Mouse (Mus musculus) midbrain, embryonic 15.5 days (tissue): Measurements from ENCODE around the gene Slc5a4a. TPM values are rescaled to one million over a fixed set of nuclear protein-coding genes. Genes with fewer than 3 reads are reported as not detected.
A peak's percentile ranks its signal among the peaks of the same experiment; 100 is the strongest.

Experiments used
- ATAC-seq: fragments of 200-750 bp; cut with Nextera tagmentation; replicated peaks from 2 replicates; pipeline ENCODE4 v1.8.0; 2017; ENCODE audit warnings: moderate TSS enrichment
- H3K27ac ChIP-seq: fragments of 300-500 bp; sonication (generic); 2 replicates; pipeline ENCODE4 v1.5.1; 2015; ENCODE audit warnings: mild to moderate bottlenecking, inconsistent platforms
- H3K27me3 ChIP-seq: fragments of 300-500 bp; sonication (generic); replicated peaks from 2 replicates; pipeline ENCODE4 v1.6.1; 2015; ENCODE audit warnings: inconsistent platforms
- H3K36me3 ChIP-seq: fragments of 300-500 bp; sonication (generic); replicated peaks from 2 replicates; pipeline ENCODE4 v1.6.1; 2015; ENCODE audit warnings: inconsistent platforms
- H3K4me1 ChIP-seq: fragments of 300-500 bp; sonication (generic); 2 replicates; pipeline ENCODE4 v1.6.1; 2015; ENCODE audit warnings: inconsistent platforms
- H3K4me2 ChIP-seq: fragments of 300-500 bp; sonication (generic); 2 replicates; pipeline ENCODE4 v1.6.1; 2015; ENCODE audit warnings: inconsistent platforms, mild to moderate bottlenecking, moderate library complexity
- H3K4me3 ChIP-seq: fragments of 300-500 bp; sonication (generic); 2 replicates; pipeline ENCODE4 v1.5.1; 2015; ENCODE audit warnings: mild to moderate bottlenecking, inconsistent platforms
- H3K9ac ChIP-seq: fragments of 300-500 bp; sonication (generic); 2 replicates; pipeline ENCODE4 v1.6.1; 2015; ENCODE audit warnings: mild to moderate bottlenecking, inconsistent platforms
- H3K9me3 ChIP-seq: fragments of 300-500 bp; sonication (generic); 2 replicates; pipeline ENCODE4 v1.6.1; 2016; ENCODE audit warnings: inconsistent platforms
- WGBS: fragments of 180-500 bp; shearing (Covaris S2); methylation state at CpG from one replicate; pipeline ENCODE4 v1.1.7; 2015; ENCODE audit warnings: mixed read lengths; 5-methylcytosine and 5-hydroxymethylcytosine counted together
- polyA plus RNA-seq: library from polyadenylated mRNA; unstranded; fragments of >200 nt; fragmentation: Nextera tagmentation; extraction: Ambion mirVana; gene quantifications from 2 replicates; pipeline ENCODE4 v1.2.1, GENCODE M21; 2015

Gene Slc5a4a
- polyA plus RNA-seq, 1 experiment from 2014 or later: 0.15 TPM

- WGBS: 80% methylated on average over 4 of the region's 4 CpGs
- Histone ChIP-seq H3K4me2 (no peak overlapping the region), H3K9ac (no peak overlapping the region), H3K27ac (no peak overlapping the region), H3K4me3 (no peak overlapping the region), H3K4me1 (no peaks in the 10 kb centered on the region), H3K36me3 (no peaks in the 10 kb centered on the region), H3K27me3 (no peaks in the 10 kb centered on the region), H3K9me3 (no peaks in the 10 kb centered on the region)
- ATAC-seq: no peak
Observed at GRCm38 (mm10) chr10:76185216-76185615, 38.0 kb downstream of the Slc5a4a start.

- no peak overlapping the region for H3K9ac ChIP-seq
- no peak overlapping the region for H3K4me2 ChIP-seq
- H3K9me3 ChIP-seq: no peaks in the 10 kb centered on the region
- no peaks in the 10 kb centered on the region for H3K36me3 ChIP-seq
- no peak overlapping the region for H3K4me3 ChIP-seq
- H3K27ac ChIP-seq: no peak overlapping the region
- 98% methylated on average over 1 of the region's 1 CpGs for WGBS
- H3K4me1 ChIP-seq: no peaks in the 10 kb centered on the region
- ATAC-seq: no peak
- H3K27me3 ChIP-seq: no peaks in the 10 kb centered on the region
Observed at GRCm38 (mm10) chr10:76188010-76188409, 40.8 kb downstream of the Slc5a4a start.

- H3K27ac ChIP-seq: no peak overlapping the region
- H3K4me2 ChIP-seq: no peak overlapping the region
- ATAC-seq: no peak
- WGBS: 95% methylated on average over 3 of the region's 3 CpGs
- H3K4me1 ChIP-seq: no peaks in the 10 kb centered on the region
- H3K4me3 ChIP-seq: no peak overlapping the region
- H3K27me3 ChIP-seq: no peaks in the 10 kb centered on the region
- no peak overlapping the region for H3K9ac ChIP-seq
- H3K9me3 ChIP-seq: no peaks in the 10 kb centered on the region
- peaks cover 7% of the 10 kb centered on the region; the same call in 1 of the 2 replicates for H3K36me3 ChIP-seq
Observed at GRCm38 (mm10) chr10:76201416-76201815, 54.2 kb downstream of the Slc5a4a start.

- Histone ChIP-seq H3K27ac (no peak overlapping the region), H3K9ac (no peak overlapping the region), H3K4me1 (no peaks in the 10 kb centered on the region), H3K4me3 (no peak overlapping the region), H3K9me3 (no peaks in the 10 kb centered on the region), H3K27me3 (no peaks in the 10 kb centered on the region), H3K36me3 (peaks cover 11% of the 10 kb centered on the region), H3K4me2 (no peak overlapping the region)
- no peak for ATAC-seq
- 17% methylated on average over 7 of the region's 7 CpGs for WGBS
Observed at GRCm38 (mm10) chr10:76201978-76202377, 54.7 kb downstream of the Slc5a4a start.

- 17% methylated on average over 17 of the region's 18 CpGs for WGBS
- H3K9me3 ChIP-seq: no peaks in the 10 kb centered on the region
Observed at GRCm38 (mm10) chr10:76203798-76204283, 56.6 kb downstream of the Slc5a4a start.

GRCm38 (mm10) chr10:76207262-76207796, 60.1 kb downstream of the Slc5a4a start:
- Histone ChIP-seq H3K36me3 (peaks cover 54% of the 10 kb centered on the region), H3K9me3 (no peaks in the 10 kb centered on the region), H3K4me3 (no peak overlapping the region), H3K4me2 (no peak overlapping the region), H3K9ac (no peak overlapping the region), H3K27ac (no peak overlapping the region), H3K27me3 (no peaks in the 10 kb centered on the region), H3K4me1 (no peaks in the 10 kb centered on the region)
- 92% methylated on average over 13 of the region's 13 CpGs for WGBS
- no peak for ATAC-seq

More at GRCm38 (mm10) chr10:76203798-76204283, 56.6 kb downstream of the Slc5a4a start:
- Histone ChIP-seq H3K36me3 (peaks cover 29% of the 10 kb centered on the region), H3K27me3 (no peaks in the 10 kb centered on the region), H3K4me1 (no peaks in the 10 kb centered on the region), H3K4me2 (peak overlapping the region; percentile 50), H3K27ac (no peak overlapping the region), H3K4me3 (peak overlapping the region; percentile 33), H3K9ac (peak overlapping the region; percentile 34; the same call in 1 of the 2 replicates)
- ATAC-seq: peak; percentile 45; the same call in 1 of the 2 replicates

- Histone ChIP-seq H3K27ac (no peak overlapping the region), H3K9ac (no peak overlapping the region), H3K9me3 (no peaks in the 10 kb centered on the region), H3K27me3 (no peaks in the 10 kb centered on the region), H3K4me2 (no peak overlapping the region), H3K4me1 (no peaks in the 10 kb centered on the region), H3K4me3 (no peak overlapping the region), H3K36me3 (peaks cover 71% of the 10 kb centered on the region)
- ATAC-seq: no peak
- WGBS: 93% methylated on average over 8 of the region's 8 CpGs
Observed at GRCm38 (mm10) chr10:76209241-76209640, 62.0 kb downstream of the Slc5a4a start.

- Histone ChIP-seq H3K9me3 (peaks cover 6% of the 10 kb centered on the region), H3K27ac (no peak overlapping the region), H3K36me3 (peaks cover 84% of the 10 kb centered on the region), H3K9ac (no peak overlapping the region), H3K4me1 (no peaks in the 10 kb centered on the region), H3K27me3 (no peaks in the 10 kb centered on the region), H3K4me2 (no peak overlapping the region), H3K4me3 (no peak overlapping the region)
- ATAC-seq: no peak
- WGBS: 93% methylated on average over 7 of the region's 7 CpGs
Observed at GRCm38 (mm10) chr10:76210806-76211205, 63.6 kb downstream of the Slc5a4a start.

- Histone ChIP-seq H3K36me3 (peaks cover 86% of the 10 kb centered on the region), H3K9ac (no peak overlapping the region), H3K4me1 (no peaks in the 10 kb centered on the region), H3K27me3 (no peaks in the 10 kb centered on the region), H3K27ac (no peak overlapping the region), H3K9me3 (peaks cover 6% of the 10 kb centered on the region), H3K4me2 (no peak overlapping the region), H3K4me3 (no peak overlapping the region)
- 95% methylated on average over 6 of the region's 6 CpGs for WGBS
- no peak for ATAC-seq
Observed at GRCm38 (mm10) chr10:76212121-76212520, 64.9 kb downstream of the Slc5a4a start.

- Histone ChIP-seq H3K4me2 (no peak overlapping the region), H3K27ac (no peak overlapping the region), H3K27me3 (no peaks in the 10 kb centered on the region), H3K4me3 (no peak overlapping the region), H3K36me3 (peaks cover 77% of the 10 kb centered on the region), H3K4me1 (no peaks in the 10 kb centered on the region), H3K9ac (no peak overlapping the region), H3K9me3 (peaks cover 6% of the 10 kb centered on the region)
- ATAC-seq: no peak
- WGBS: 91% methylated on average over 4 of the region's 4 CpGs
Observed at GRCm38 (mm10) chr10:76214161-76214560, 66.9 kb downstream of the Slc5a4a start.

GRCm38 (mm10) chr10:76217056-76217455, 69.8 kb downstream of the Slc5a4a start:
- 97% methylated on average over 17 of the region's 17 CpGs for WGBS

GRCm38 (mm10) chr10:76218240-76218639, 71.0 kb downstream of the Slc5a4a start:
- H3K27ac ChIP-seq: no peak overlapping the region
- H3K9ac ChIP-seq: no peak overlapping the region

More at GRCm38 (mm10) chr10:76217056-76217455, 69.8 kb downstream of the Slc5a4a start:
- no peak for ATAC-seq
- no peak overlapping the region for H3K27ac ChIP-seq
- H3K9ac ChIP-seq: no peak overlapping the region
- no peaks in the 10 kb centered on the region for H3K27me3 ChIP-seq
- no peak overlapping the region for H3K4me3 ChIP-seq
- H3K4me2 ChIP-seq: no peak overlapping the region
- H3K9me3 ChIP-seq: peaks cover 6% of the 10 kb centered on the region
- H3K4me1 ChIP-seq: no peaks in the 10 kb centered on the region
- peaks cover 81% of the 10 kb centered on the region for H3K36me3 ChIP-seq

GRCm38 (mm10) chr10:76225944-76226343, 78.7 kb downstream of the Slc5a4a start:
- Histone ChIP-seq H3K36me3 (peaks cover 48% of the 10 kb centered on the region), H3K27ac (no peak overlapping the region), H3K9me3 (no peaks in the 10 kb centered on the region), H3K27me3 (no peaks in the 10 kb centered on the region), H3K4me2 (no peak overlapping the region), H3K9ac (no peak overlapping the region), H3K4me1 (no peaks in the 10 kb centered on the region), H3K4me3 (no peak overlapping the region)
- no peak for ATAC-seq
- WGBS: 93% methylated on average over 11 of the region's 11 CpGs

More at GRCm38 (mm10) chr10:76218240-76218639, 71.0 kb downstream of the Slc5a4a start:
- Histone ChIP-seq H3K4me3 (no peak overlapping the region), H3K9me3 (peaks cover 6% of the 10 kb centered on the region), H3K4me1 (no peaks in the 10 kb centered on the region), H3K4me2 (no peak overlapping the region), H3K36me3 (peaks cover 82% of the 10 kb centered on the region), H3K27me3 (no peaks in the 10 kb centered on the region)
- WGBS: 90% methylated on average over 9 of the region's 9 CpGs
- ATAC-seq: no peak
